Mouse (Mus musculus) spleen, adult 2 months (tissue): Measurements from ENCODE around the gene Npas3.

Experiments used
- CTCF ChIP-seq: fragments of 200-500 bp; IDR thresholded peaks from 2 replicates; pipeline ENCODE4 v1.5.1; 2011; ENCODE audit warnings: mild to moderate bottlenecking, inconsistent platforms; ENCODE audit not compliant: insufficient read depth, insufficient read length, insufficient replicate concordance; ENCODE audit errors: extremely low read depth
- POLR2A ChIP-seq: fragments of 200-500 bp; IDR thresholded peaks from 2 replicates; pipeline ENCODE4 v1.6.1; 2011; ENCODE audit warnings: low read depth, low read length, inconsistent platforms

GRCm38 (mm10) chr12:53496386-53496785, 247.9 kb downstream of the Npas3 start:
- TF ChIP-seq CTCF (no peak), POLR2A (no peak)
